ENCODE assay signal across 11 mouse cellular contexts in genomic region chr16:87705892-87706589, GRCm38 (mm10). TPM values are rescaled to one million over a fixed set of nuclear protein-coding genes. Genes with fewer than 3 reads are reported as not detected.
A peak's percentile ranks its signal among the peaks of the same experiment; 100 is the strongest.
DNase-seq lines count a peak whose midpoint lies in the region; ATAC-seq and TF ChIP-seq lines count a peak whose summit lies in the region.
"Had no signal": no experiment of that assay in that cellular context is flagged by ENCODE, and none has a peak within 500 bp of the region (broad histone marks: within the 10 kb centered on the region; RNA-seq: fewer than 3 reads in every experiment).

No protein-coding gene starts in this region.

- H3K9ac ChIP-seq in hindbrain, postnatal 0 days (replicated peaks; ENCODE audit: low read length): no peak overlapping the region
- H3K9ac ChIP-seq in hindbrain, embryonic 12.5 days: no peak overlapping the region
- H3K9ac ChIP-seq in forebrain, embryonic 16.5 days (replicated peaks; ENCODE audit: low read depth, low read length): no peak overlapping the region
- H3K9ac ChIP-seq: limb, embryonic 15.5 days had no signal

- H3K27ac ChIP-seq in hindbrain, postnatal 0 days: no peak overlapping the region
- H3K27ac ChIP-seq in hindbrain, embryonic 12.5 days: no peak overlapping the region
- H3K27ac ChIP-seq in bone marrow macrophage, adult 2 months (ENCODE audit: insufficient read depth, low read depth, low read length): peak overlapping the region; percentile 30
- H3K27ac ChIP-seq in forebrain, embryonic 16.5 days (ENCODE audit: low read length): no peak overlapping the region
- H3K27ac ChIP-seq: limb, embryonic 15.5 days had no signal

- ATAC-seq in hindbrain, postnatal 0 days: 0 out of 2 replicates have a peak, but pooled peaks have one; percentile 22
- ATAC-seq in hindbrain, embryonic 12.5 days (ENCODE audit: low FRiP score): no peak
- ATAC-seq in forebrain, embryonic 16.5 days: peak; percentile 60
- peak; percentile 63 for ATAC-seq in megakaryocyte progenitor cell, adult 5-6 weeks (replicated peaks; ENCODE audit: poor library complexity)

- H3K4me2 ChIP-seq in hindbrain, postnatal 0 days (ENCODE audit: low read depth, low read length): 0 out of 2 replicates have a peak overlapping the region, but pooled peaks have one; percentile 11
- H3K4me2 ChIP-seq in hindbrain, embryonic 12.5 days (replicated peaks): no peak overlapping the region
- peak overlapping the region; percentile 25; the same call in 1 of the 2 replicates for H3K4me2 ChIP-seq in forebrain, embryonic 16.5 days (ENCODE audit: low read length)
- H3K4me2 ChIP-seq: limb, embryonic 15.5 days had no signal

- DNase-seq in hindbrain, postnatal 0 days (ENCODE audit: low spot score): peak; percentile 16
- no peak for DNase-seq in layer of hippocampus, adult 8-10 months (ENCODE audit: low spot score in 2 of 2)
- DNase-seq in cerebellum, postnatal 10 days: no peak
- DNase-seq in layer of hippocampus, postnatal 10 days (ENCODE audit: low spot score in 2 of 2): no peak
- DNase-seq: cerebellum, adult 9-10 months; kidney, postnatal 10 days had no signal

- TF ChIP-seq POLR2A in bone marrow macrophage, adult 2 months (IDR thresholded peaks at IDR 0.05; ENCODE audit: borderline replicate concordance, low read depth, low read length): no peak

- no peaks in the 10 kb centered on the region for H3K9me3 ChIP-seq in hindbrain, postnatal 0 days (ENCODE audit: low read length)
- H3K9me3 ChIP-seq in hindbrain, embryonic 12.5 days (replicated peaks): no peaks in the 10 kb centered on the region
- H3K9me3 ChIP-seq in forebrain, embryonic 16.5 days (ENCODE audit: control insufficient read depth, low read length): no peaks in the 10 kb centered on the region
- H3K9me3 ChIP-seq: limb, embryonic 15.5 days had no signal

- H3K4me1 ChIP-seq in hindbrain, postnatal 0 days (ENCODE audit: insufficient read depth, low read length): peaks cover 12% of the 10 kb centered on the region; the same call in 1 of the 2 replicates
- peaks cover 50% of the 10 kb centered on the region for H3K4me1 ChIP-seq in hindbrain, embryonic 12.5 days
- peaks cover 69% of the 10 kb centered on the region for H3K4me1 ChIP-seq in bone marrow macrophage, adult 2 months (ENCODE audit: control insufficient read depth, insufficient read depth, low read length)
- H3K4me1 ChIP-seq in forebrain, embryonic 16.5 days (replicated peaks; ENCODE audit: control insufficient read depth, insufficient read depth, low read length): peaks cover 36% of the 10 kb centered on the region

- no peaks in the 10 kb centered on the region for H3K27me3 ChIP-seq in hindbrain, postnatal 0 days (ENCODE audit: insufficient read depth, low read length)
- no peaks in the 10 kb centered on the region for H3K27me3 ChIP-seq in hindbrain, embryonic 12.5 days
- no peaks in the 10 kb centered on the region for H3K27me3 ChIP-seq in forebrain, embryonic 16.5 days (replicated peaks; ENCODE audit: control insufficient read depth, insufficient read depth, low read length)
- H3K27me3 ChIP-seq: limb, embryonic 15.5 days had no signal

- no peak overlapping the region for H3K4me3 ChIP-seq in hindbrain, postnatal 0 days (ENCODE audit: low read length)
- H3K4me3 ChIP-seq in hindbrain, embryonic 12.5 days: no peak overlapping the region
- peak overlapping the region; percentile 32 for H3K4me3 ChIP-seq in bone marrow macrophage, adult 2 months (ENCODE audit: insufficient read depth, low read length)
- no peak overlapping the region for H3K4me3 ChIP-seq in forebrain, embryonic 16.5 days (replicated peaks; ENCODE audit: low read length)
- H3K4me3 ChIP-seq: limb, embryonic 15.5 days had no signal

- no peaks in the 10 kb centered on the region for H3K36me3 ChIP-seq in hindbrain, postnatal 0 days (ENCODE audit: insufficient read depth, low read length)
- H3K36me3 ChIP-seq in hindbrain, embryonic 12.5 days: no peaks in the 10 kb centered on the region
- H3K36me3 ChIP-seq in forebrain, embryonic 16.5 days (ENCODE audit: control insufficient read depth, insufficient read depth): no peaks in the 10 kb centered on the region
- H3K36me3 ChIP-seq: limb, embryonic 15.5 days had no signal

- WGBS in hindbrain, postnatal 0 days: 51% methylated on average over 19 of the region's 19 CpGs
- WGBS in hindbrain, embryonic 12.5 days: 79% methylated on average over 19 of the region's 19 CpGs
- WGBS in forebrain, embryonic 16.5 days: 49% methylated on average over 19 of the region's 19 CpGs

- TF ChIP-seq CTCF in hindbrain, postnatal 0 days (IDR thresholded peaks at IDR 0.05; ENCODE audit: low read depth): no peak
- no peak for TF ChIP-seq CTCF in bone marrow macrophage, adult 2 months (IDR thresholded peaks at IDR 0.05; ENCODE audit: low read depth, low read length)

RNA-seq across cellular contexts. Expression of gene Bach1, which starts 7.3 kb away (rescaled TPM):
- total RNA-seq in hindbrain, postnatal 0 days (2014; rRNA removed): 34.2 and 44.5 TPM in 2 replicates
- polyA plus RNA-seq in hindbrain, postnatal 0 days (2015; fragmentation: Nextera tagmentation; extraction: Ambion mirVana): 12.3 and 13.1 TPM in 2 replicates
- polyA plus RNA-seq in hindbrain, embryonic 12.5 days (2016; fragmentation: Nextera tagmentation; extraction: Ambion mirVana): 26.2 and 26.3 TPM in 2 replicates
- 75.6 and 78.9 TPM in 2 replicates for polyA plus RNA-seq in bone marrow macrophage, adult 2 months (2012; ENCODE audit: insufficient read depth, insufficient read length, missing spikeins)
- polyA plus RNA-seq in forebrain, embryonic 16.5 days (2015; fragmentation: Nextera tagmentation; extraction: Ambion mirVana): 21.4 TPM in 2 replicates
- total RNA-seq in megakaryocyte progenitor cell, adult 5-6 weeks (2015): 15.9 and 16.7 TPM in 2 replicates
- total RNA-seq in megakaryocyte progenitor cell, adult 5-6 weeks (2017): 27.2 and 32.9 TPM in 2 replicates
- 10 to 100 TPM; 12.9 to 18.0 (median 14.2) TPM for total RNA-seq in layer of hippocampus, adult 8-10 months (2022)
- 10 to 100 TPM; 18.2 to 19.2 TPM for total RNA-seq in layer of hippocampus, postnatal 10 days (2021)
